Mouse (Mus musculus) urinary bladder, adult 2 months (tissue): ENCODE results near the gene Tubgcp3. TPM values are rescaled to one million over a fixed set of nuclear protein-coding genes. Genes with fewer than 3 reads are reported as not detected.
A peak's percentile ranks its signal among the peaks of the same experiment; 100 is the strongest.
"Not testable (repeated sequence)": the region's sequence is repeated elsewhere in the genome, so short reads cannot be mapped to it uniquely, and the experiment has no call there.

Experiments
- DNase-seq: peaks from one replicate; pipeline ENCODE4 v3.0.0; 2022; ENCODE audit warnings: low spot score
- polyA plus RNA-seq: library from polyadenylated mRNA; depleted of rRNA; stranded (reverse); fragments of >200 nt; gene quantifications from 2 replicates; pipeline ENCODE4 v1.2.3, GENCODE M21; 2012

The Tubgcp3 gene
- polyA plus RNA-seq, 1 experiment, result 57.2 TPM

DNA sequence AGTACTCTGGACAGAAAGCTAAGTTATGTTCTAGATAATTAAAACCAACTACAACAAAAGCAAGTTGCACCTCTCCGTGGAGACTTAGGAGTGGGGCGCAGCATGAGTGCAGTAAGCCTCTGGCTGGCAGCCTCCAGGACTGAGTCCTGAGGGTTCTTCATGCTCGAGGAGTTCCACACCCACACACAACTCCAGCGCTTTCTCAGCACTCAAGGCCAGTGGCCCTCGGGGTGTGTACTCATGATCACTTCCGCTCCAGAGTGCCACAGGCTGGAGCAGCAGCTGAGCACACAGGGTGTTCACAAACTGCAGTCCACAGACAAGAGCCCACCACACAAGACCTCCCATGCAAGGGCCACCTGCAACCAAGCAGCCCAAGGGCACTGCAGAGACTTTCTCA, 30.5 kb downstream of the Tubgcp3 start:
- DNase-seq, result no peak

DNA sequence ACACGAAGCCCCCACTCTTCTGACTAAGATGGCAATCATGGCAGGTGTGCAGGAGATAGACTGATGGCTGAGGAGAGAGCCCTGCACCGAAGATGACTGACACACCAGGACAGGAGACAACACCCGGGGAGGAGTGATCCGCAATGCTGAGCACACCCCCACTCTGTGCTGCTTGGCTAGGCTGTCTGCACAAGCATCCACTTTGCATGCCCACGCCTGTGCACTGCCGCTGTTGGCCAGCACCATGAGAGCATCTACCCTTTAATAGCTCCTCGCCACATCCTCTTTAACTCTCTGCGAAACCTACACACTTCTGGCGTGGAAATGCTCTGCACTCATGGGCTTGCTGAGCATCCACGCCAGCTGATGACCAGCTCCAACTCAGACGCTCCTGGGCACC, 33.6 kb downstream of the Tubgcp3 start:
- DNase-seq, result no peak

DNA sequence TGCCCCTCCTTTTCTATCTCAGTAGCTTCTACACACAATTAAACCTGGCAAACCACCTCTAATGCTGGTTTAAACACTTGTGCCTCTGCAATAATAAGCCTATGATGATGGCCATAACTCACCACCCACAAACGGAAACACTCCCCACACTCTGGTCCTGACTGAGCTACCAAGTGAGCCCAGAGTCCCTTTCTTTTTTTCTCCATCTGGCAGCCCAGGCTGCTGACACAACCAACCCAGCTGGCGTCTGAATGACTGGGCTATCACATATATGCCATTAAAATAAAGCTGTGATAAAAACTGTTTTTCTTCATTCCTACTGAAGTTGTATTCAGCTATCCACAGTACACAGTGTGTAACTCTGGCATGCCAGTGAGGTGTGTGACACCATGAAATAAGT, 36.7 kb downstream of the Tubgcp3 start:
- no peak for DNase-seq

DNA sequence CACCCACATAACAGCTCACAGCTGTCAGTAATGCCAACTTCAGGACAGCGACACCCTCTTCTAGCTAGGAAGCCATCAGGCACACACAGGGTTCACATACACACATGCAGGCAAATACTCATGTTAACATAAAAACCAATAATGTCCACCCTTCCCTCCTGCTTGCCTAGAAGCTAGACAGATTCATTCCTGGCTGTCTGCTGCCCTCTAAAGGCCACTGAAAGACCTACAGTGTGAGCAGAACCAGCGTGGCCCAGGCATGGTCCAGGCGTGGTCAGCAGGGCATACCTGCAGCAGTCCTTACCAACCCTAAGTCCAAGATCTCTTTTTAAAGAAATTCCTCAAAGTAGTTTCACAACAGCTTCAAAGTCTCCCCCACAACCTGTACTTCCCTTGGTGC, 43.0 kb downstream of the Tubgcp3 start:
- no peak for DNase-seq

DNA sequence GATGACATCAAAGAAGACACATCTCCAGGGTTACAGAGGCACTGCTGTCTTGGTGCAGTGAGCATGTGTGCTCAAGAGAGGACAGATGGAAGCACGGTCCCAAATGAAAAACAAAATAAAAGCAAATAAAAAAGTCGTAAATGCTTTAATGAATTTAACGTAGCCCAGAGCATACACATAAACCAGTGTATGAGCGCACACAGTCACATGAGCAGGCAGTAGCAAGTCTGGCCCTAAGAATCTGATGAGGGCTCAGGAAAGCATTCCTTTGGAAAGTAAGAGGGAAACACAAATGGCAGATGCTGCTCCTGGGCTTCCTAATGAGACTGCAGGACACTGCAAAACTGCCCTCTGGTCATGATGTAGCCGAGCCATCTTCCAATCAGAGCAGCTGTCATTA, 46.2 kb downstream of the Tubgcp3 start:
- no peak for DNase-seq

DNA sequence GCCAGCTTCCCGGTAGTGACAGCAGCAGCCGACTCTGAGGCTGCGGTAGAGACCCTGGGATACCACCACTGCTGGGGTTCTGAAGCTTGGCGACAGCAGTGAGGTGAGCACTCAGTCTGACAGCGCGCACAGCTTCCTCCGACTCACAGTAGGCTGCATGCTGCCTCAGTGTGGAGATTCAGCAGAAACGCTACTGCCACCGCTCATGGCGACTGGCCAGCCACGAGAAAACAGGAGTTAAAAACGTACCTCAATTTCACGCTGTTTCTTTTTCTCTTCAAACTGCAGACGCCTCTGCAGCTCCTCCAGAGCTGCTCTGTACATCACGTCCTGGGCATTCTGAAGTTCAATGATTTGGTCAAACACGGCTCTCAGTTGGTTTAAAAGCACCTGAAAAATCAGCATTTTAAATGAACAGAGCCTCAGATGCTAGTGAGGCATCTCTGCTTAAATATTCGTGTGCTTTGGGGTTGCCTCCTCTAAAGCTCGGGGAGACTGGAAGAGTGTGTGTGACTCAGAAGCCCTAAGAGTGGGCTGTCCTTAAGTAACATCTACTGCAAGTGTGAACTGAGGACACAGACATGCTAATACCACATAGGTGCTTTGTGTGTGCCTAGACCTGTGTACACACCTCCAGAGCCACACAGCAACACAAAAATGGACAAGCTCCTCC, 50.4 kb downstream of the Tubgcp3 start:
- DNase-seq, result no peak

DNA sequence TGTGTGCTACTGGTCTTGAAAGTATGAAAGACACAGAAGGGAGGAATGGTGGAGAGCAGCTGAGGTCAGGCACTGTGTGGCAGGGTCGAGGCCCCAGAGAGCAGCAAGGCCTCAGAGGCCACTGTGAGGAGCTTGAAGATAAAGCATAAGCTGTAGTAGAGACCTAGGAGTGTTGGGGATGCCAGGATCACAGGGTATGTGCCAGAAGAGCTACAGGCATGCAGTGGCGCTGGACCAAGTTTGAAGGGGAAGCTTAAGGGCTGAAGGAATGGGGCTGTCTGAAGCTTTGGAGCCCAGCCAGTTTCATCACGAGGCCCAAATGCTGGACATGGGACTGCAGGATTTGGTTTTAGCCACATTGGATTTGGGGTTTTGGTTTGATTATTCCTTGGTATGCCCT, 54.7 kb downstream of the Tubgcp3 start:
- DNase-seq, result not testable (repeated sequence)

DNA sequence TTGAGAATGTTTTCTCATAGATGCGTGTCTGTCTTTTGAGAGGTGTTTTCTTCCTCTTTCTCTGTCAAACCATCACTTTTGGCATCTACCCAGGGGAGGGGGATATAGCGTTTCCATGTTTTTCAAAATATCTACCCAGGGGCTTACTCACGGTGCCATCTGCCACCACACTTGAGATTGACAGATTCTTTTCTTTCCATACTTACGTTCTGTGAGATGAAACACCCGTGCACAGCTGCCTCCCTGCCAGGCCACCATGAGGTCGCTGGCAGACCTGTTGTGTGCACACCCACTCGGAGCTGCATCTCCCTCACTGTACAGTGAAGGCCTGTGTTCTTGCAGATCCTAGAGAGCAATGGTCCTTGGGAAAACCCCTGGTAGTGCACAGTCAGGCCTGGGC, 58.8 kb downstream of the Tubgcp3 start:
- no peak for DNase-seq

DNA sequence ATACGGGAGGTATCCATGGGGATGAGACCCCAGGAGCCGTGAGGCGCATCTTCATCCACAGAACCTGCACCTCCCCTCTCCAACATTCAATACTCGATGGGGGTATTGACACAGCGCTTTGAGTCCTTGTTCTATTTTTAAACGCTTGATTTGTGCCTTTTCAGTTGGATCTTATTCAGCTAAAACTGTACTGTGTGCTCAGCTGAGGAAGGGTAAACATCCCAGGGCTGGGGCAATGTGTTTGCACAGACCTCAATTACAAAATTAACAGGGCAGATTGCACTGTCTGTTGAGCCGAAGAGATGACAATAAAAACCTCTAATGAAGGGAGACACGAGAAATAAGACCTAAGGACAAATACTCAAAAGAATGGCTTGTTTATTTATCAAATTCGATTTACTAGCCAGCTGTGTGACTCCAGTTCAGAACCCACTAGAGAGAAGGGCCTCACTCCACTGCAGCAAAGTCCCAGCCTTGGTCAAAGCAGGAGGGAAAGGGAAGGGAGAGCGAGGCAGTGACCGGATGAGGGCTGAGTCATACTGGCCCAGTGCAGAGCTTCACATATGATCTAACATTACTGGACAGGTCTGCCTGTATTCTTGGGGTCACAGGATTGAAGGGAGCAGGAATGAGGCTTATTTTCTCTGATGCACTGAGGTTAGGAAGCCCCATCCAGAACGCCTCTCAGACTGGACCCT, 62.1 kb downstream of the Tubgcp3 start:
- DNase-seq, result no peak

DNA sequence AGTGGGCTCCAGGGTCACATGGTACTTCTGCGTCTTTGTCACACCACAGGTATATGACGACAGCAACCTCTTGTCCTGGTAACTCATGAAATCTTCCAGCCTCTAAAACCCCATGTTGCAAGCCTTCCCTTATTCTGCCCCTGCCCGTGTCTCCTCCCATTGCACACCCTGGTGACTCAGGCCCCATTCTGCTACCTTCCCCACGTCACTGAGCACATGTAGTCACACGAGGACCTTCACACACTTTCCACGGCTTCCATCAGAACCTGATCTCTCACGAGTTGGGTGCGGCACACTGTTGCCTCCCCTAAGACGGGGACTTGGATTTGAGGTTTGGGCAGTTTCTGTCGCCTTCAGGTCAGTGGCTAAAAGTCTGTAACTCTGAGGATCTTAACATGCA, 63.2 kb downstream of the Tubgcp3 start:
- DNase-seq, result no peak

DNA sequence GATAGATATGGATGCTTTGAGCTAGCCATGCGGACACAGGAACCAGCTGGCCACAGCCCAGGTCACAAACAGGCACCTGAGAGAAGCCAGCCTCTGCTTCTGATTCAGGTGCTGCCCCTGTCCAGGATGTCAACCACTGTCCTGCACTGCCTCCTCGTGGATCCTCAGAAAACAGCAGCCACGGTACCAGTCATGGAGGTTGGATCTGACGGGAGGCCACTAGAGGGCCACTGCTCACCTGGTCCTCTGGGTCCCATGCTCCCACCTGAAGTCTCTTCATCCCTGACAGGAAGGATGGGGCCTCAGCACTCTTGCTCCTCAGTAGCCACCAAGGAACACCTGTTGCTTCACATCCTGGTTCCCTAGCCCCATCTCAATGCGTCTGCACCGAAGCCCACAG, 64.8 kb downstream of the Tubgcp3 start:
- peak; percentile 44 for DNase-seq

DNA sequence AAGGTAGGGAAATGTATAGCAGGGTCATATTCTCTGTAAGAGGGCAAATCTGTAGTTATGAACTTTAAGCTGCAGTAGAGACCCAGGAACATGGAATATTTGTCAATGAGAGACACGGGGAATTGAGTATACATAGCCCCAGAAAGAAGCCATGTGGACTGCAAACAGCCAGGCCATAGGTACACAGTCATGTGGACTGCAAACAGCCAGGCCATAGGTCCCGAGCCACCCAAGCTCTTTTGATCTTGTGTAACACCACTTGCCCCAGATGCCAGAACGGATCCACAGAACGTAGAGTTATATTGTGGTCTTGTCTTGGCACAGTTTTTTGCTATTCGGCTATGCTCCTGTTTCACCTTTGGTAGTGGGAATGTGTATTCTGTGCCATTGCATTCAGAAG, 88.3 kb downstream of the Tubgcp3 start:
- DNase-seq, result no peak

DNA sequence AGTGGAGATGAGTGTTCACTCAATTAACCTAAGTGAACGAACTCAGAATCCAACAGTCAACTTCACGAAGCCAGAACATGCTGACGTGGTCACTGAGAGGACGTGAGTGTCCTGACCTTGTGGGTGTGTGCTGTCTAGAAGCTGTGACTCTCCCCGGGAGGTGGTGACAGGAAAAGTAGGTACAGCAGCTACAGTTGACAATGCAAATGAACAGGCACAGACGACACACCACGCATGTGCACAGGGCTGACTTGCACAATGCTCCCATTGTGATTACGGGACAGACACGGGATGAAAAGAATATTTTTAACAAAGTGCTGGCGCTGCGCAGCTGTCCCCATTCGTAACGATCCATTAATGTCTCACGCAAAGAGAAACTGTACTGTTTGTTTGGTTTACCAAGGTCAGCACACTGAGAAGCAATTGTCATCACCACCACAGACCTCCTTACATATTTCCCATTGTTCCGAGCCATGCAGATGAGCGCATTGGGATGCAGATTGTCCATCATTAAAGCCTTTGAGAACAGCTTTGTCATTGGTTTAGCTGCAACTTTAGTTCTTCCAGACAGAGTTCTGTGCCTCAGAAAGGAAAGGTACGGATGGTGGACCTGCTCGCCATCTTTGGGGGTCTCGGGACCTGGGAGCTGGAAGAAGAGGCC, 92.6 kb downstream of the Tubgcp3 start:
- not testable (repeated sequence) for DNase-seq

DNA sequence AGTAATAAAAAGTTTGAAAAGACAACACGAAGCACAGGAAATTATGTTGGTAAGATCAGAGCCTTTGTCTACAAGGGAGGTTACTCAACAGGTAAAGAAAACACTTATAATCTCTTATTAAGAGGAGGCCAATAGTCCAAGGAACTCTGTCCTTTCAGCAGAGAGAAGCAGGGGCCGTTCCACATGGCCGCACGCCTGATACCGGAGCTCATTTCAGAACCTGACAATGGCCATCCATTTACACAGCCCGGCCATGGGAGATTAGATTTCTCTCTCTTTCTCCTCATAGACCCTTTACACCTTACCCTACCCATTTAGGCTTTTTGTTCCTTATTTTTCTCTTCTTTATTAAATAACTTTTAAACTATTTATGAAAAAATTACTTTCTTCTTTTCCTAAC, 95.3 kb downstream of the Tubgcp3 start:
- DNase-seq, result no peak

DNA sequence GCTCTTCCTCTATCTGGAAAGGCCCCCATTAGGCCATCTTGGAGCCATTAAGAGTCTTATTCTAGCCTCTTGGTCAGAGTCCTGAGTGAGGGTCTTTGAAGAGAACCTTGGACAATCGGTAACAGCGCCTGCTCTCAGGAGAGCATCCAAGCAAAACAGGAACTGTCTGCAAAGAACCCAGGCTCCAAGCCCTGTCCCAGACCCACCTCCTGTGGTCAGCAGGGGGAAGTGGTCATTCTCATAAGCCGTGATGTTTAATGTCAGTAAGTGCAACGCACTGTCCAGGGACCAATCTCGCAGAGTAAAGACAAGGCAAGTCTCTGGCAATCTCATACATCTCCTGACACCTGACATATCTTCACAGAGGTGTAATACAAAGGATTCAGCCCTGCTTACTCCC, 96.0 kb downstream of the Tubgcp3 start:
- DNase-seq, result no peak

DNA sequence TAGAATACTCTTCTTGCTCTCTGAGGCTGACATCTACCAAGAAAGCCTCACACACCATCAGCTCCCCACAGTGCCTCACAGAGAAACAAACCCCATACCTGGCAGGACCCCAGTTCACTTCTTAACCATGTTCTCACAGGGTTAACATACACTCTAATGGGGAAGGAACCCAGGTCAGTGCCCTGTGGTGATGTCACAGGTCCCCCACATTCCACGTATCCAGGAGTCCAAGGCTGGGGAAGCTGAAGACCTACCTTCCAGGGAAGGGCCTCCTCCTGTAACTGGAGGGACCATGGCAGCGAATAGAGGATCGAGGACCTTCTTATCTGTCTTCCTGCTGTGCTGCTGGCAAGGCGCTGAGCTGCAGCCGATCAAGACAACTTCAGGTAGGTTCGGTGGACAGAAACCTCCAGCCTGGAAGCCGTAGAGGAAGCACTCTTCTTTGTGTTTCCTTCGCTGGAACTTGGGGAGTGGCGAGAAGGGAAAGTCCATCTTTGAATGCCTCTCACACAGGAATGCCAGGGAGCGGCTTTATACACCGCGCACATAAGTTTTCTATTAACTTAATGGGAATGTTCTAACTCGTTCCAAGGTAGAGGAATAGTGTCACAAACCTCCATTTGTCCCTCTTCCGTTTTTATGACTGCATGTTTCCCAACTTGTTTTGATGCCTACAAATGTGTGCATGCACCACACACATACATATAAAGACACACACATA, 99.1 kb downstream of the Tubgcp3 start, which contains the start of gene Spaca7:
TSS of gene Spaca7 (plus strand) at position 216 of the 721 bp plus-strand sequence.
- DNase-seq, result no peak

DNA sequence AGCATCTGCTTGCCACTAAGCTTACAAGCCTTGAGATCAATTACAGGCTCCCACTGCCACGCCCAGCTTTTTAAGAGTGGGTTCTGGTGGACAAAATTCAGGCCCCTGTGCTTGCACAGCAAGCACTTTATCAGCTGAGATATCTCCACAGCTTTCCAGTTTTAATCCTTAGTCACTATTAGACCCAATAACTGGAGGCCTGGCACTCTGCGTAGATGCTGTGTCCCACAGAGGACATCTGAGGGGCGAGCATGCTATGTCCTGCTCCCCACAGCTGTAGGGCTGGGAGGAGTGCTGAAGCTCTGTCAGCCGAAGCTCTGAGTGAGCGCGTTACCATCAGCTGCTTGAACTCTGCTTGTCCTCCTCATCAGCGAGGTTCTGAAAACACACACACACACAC, 105.5 kb downstream of the Tubgcp3 start:
- DNase-seq, result no peak

DNA sequence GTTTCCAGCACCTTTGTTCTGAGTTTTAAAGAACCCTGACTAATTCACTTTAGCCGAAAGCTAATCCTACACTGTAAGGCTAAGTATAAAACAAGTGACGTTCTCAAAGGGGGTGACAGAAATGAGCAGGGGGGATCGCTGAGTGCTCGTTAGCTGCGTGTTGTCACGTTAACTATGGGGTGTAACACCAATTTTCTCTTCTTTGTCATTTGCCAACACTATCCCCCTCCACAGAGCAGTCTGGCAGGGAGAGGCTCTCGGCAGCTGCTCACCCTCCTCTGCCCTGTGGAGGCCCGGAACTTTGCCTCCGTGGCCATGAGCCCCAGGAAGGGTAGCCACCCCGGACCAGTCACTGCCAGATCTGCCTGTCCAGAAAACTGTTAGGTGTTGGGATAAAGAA, 106.6 kb downstream of the Tubgcp3 start:
- no peak for DNase-seq

DNA sequence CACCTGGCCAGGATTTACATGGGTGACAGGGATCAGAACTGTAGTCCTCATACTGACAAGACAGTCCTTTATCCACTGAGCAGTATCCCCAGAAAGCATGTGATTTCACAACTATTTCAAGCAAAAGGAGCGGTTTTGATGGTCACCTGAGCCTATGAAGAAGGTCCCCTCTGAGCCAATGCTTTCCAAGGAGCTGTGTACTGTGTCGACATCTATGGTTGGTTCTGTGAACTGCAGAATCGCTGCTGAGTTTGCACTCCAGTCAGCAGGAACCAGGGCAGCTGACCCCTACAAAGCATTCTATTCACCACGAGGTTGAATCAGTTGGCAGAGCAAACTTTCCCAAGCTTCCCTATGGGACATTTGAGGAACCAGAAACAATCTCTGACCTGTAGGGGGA, 107.7 kb downstream of the Tubgcp3 start:
- no peak for DNase-seq
